Mouse (Mus musculus) liver, postnatal 0 days (tissue): ENCODE results near the gene Dctn2.

Experiments
- CTCF ChIP-seq: sonication (generic); IDR thresholded peaks from 2 replicates; pipeline ENCODE4 v1.5.1; 2016; ENCODE audit warnings: antibody characterized with exemption, low read depth
- EP300 ChIP-seq: IDR thresholded peaks from 2 replicates; pipeline ENCODE4 v1.6.1; 2016; ENCODE audit warnings: antibody characterized with exemption, low read depth, mild to moderate bottlenecking

DNA sequence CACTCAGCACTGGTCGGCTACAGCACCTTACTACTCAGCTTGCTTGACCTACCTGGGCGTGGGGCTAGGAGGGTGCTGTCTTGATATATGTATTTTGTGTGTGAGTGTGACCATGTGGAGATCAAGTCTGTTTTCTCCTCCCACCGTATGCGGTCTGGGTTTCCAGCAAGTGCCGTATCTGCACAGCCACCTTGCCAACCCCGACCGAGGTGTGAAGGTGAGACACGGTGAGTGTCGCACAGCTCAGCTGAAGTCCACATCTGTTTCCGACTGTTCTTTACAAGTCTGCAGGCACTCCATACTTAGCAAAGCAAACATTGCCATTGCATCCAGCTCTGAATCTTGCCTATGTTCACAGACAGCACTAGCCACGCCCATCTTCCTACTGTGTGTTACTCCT is 37.0 kb downstream of the Dctn2 start:
- TF ChIP-seq CTCF (no peak), EP300 (no peak)
